Mouse (Mus musculus) brain, embryonic 14.5 days (tissue): ENCODE measurements around the gene Rasip1.

Experiments used
- CTCF ChIP-seq: fragments of 200-500 bp; IDR thresholded peaks from 2 replicates; pipeline ENCODE4 v1.5.1; 2012; ENCODE audit warnings: inconsistent platforms, mild to moderate bottlenecking, moderate library complexity, borderline replicate concordance; ENCODE audit not compliant: insufficient read depth, insufficient read length; ENCODE audit errors: extremely low read depth
- POLR2A ChIP-seq: fragments of 200-500 bp; IDR thresholded peaks from 2 replicates; pipeline ENCODE4 v1.6.1; 2012; ENCODE audit warnings: mild to moderate bottlenecking, inconsistent platforms, borderline replicate concordance; ENCODE audit not compliant: poor library complexity, insufficient read depth, insufficient read length, severe bottlenecking; ENCODE audit errors: extremely low read depth

DNA sequence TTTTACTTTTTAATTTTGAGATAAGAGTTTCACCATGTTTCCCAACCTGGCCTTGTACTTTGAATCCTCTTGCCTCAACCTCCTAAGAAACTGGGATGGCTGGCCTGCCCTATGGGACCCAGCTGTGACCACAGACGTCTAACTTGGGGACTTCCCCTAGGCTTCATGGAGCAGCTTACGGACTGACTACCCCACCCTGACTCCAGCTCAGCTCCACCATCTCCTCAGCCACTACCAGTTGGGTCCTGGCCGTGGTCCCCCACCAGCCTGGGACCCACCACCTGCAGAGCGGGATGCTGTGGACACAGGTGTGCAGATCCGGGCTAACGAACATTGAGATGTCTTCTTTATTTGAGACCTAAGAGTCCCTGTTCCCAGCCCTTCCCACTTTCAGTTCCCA lies 10.4 kb downstream of the Rasip1 start:
- TF ChIP-seq CTCF (no peak), POLR2A (no peak)
